Mouse (Mus musculus): ENCODE measurements around the gene Dnaaf5. TPM values are rescaled to one million over a fixed set of nuclear protein-coding genes. Genes with fewer than 3 reads are reported as not detected.

Gene Dnaaf5
- polyA plus RNA-seq, 1 experiment: 22.6 TPM

DNA sequence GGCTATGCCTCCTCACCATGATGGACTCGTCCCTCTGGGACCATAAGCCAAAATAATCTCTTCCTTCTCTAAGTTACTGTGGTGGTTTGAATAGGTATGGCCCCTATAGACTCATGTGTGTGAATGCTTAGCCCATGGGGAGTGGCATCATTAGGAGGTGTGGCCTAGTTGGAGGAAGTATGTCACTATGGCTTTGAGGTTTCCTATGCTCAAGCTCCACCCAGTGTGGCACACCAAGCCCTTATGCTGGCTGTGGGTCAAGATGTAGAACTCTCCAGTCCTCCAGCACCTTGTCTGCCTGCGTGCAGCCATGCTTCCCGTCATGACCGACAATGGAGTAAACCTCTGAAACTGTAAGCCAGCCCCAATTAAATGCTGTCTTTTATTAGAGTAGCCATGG is 4.3 kb upstream of the Dnaaf5 start:
- H3K9ac ChIP-seq (ENCODE audit: low read depth, poor library complexity, severe bottlenecking): no peak overlapping the region
- no peaks in the 10 kb centered on the region for H3K27me3 ChIP-seq (ENCODE audit: control insufficient read depth, insufficient read depth, low read length, poor library complexity, severe bottlenecking)
- no peak overlapping the region for H3K27ac ChIP-seq (ENCODE audit: insufficient read depth, low read length)
- no peak overlapping the region for H3K4me3 ChIP-seq (ENCODE audit: low read depth, low read length)
- no peaks in the 10 kb centered on the region for H3K4me1 ChIP-seq (ENCODE audit: control insufficient read depth, insufficient read depth, low read length)
- H3K9me3 ChIP-seq (replicated peaks; ENCODE audit: control insufficient read depth, insufficient read depth, low read length, poor library complexity, severe bottlenecking): no peaks in the 10 kb centered on the region
- TF ChIP-seq POLR2A (IDR thresholded peaks at IDR 0.05; ENCODE audit: insufficient read depth, low read length) (no peak), CTCF (IDR thresholded peaks at IDR 0.05; ENCODE audit: low read depth, low read length) (no peak), EP300 (IDR thresholded peaks at IDR 0.05; ENCODE audit: insufficient read depth, low read depth, low read length) (no peak)
- no peaks in the 10 kb centered on the region for H3K36me3 ChIP-seq (ENCODE audit: control insufficient read depth, insufficient read depth, low read length, poor library complexity, severe bottlenecking)

- TF ChIP-seq POLR2A (IDR thresholded peaks at IDR 0.05; ENCODE audit: insufficient read depth, low read length) (no peak), CTCF (IDR thresholded peaks at IDR 0.05; ENCODE audit: low read depth, low read length) (no peak), EP300 (IDR thresholded peaks at IDR 0.05; ENCODE audit: insufficient read depth, low read depth, low read length) (no peak)
- Histone ChIP-seq H3K4me3 (ENCODE audit: low read depth, low read length) (no peak overlapping the region), H3K27me3 (ENCODE audit: control insufficient read depth, insufficient read depth, low read length, poor library complexity, severe bottlenecking) (no peaks in the 10 kb centered on the region), H3K27ac (ENCODE audit: insufficient read depth, low read length) (no peak overlapping the region), H3K4me1 (ENCODE audit: control insufficient read depth, insufficient read depth, low read length) (no peaks in the 10 kb centered on the region), H3K9ac (ENCODE audit: low read depth, poor library complexity, severe bottlenecking) (no peak overlapping the region), H3K36me3 (ENCODE audit: control insufficient read depth, insufficient read depth, low read length, poor library complexity, severe bottlenecking) (no peaks in the 10 kb centered on the region), H3K9me3 (replicated peaks; ENCODE audit: control insufficient read depth, insufficient read depth, low read length, poor library complexity, severe bottlenecking) (no peaks in the 10 kb centered on the region)
Measured at GRCm38 (mm10) chr5:139146476-139147075, 3.4 kb upstream of the Dnaaf5 start.

DNA sequence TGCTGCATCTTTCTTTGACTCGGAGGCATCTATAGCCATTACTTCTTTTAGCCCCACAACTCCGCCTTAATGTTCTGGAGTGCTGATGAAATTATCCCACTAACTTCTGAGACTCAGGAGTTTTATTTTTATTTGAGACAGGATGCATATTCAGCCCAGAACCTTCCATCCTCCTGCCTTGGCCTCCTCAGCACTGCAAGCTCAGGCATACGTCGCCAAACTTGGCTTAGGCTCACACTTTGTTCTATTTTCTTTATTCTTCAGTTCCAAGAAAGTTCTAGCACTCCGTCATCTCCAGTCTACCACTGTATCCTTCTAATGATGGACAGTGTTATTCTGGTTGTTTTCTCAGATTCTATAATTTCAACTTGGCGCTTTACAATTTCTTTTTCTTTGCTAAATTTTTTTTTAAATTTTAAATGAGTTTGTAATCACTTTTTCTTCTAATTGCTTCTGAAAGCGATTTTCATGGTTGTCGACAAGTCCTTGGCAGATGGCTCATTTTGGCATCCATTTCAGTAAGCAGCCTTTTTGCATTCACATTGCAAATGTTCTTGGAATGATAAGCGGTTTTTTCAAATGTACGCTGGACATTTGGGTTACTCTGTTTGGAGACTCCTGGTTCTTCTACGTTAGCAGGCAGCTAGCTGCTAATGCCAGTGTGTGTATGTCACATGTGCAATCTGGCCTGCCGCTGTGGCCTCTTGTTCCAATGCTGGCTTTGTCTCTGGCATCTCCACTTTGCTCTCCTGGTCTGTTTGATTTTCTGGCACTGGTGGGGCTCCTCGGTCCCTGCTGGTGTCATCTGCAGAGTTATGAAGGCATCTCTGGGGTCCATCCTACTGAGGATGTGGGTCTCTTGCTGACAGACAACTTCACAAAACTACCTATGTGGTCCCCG is 2.6 kb upstream of the Dnaaf5 start:
- Histone ChIP-seq H3K4me1 (ENCODE audit: control insufficient read depth, insufficient read depth, low read length) (no peaks in the 10 kb centered on the region), H3K27ac (ENCODE audit: insufficient read depth, low read length) (no peak overlapping the region), H3K36me3 (ENCODE audit: control insufficient read depth, insufficient read depth, low read length, poor library complexity, severe bottlenecking) (no peaks in the 10 kb centered on the region), H3K9me3 (replicated peaks; ENCODE audit: control insufficient read depth, insufficient read depth, low read length, poor library complexity, severe bottlenecking) (no peaks in the 10 kb centered on the region), H3K9ac (ENCODE audit: low read depth, poor library complexity, severe bottlenecking) (no peak overlapping the region), H3K27me3 (ENCODE audit: control insufficient read depth, insufficient read depth, low read length, poor library complexity, severe bottlenecking) (no peaks in the 10 kb centered on the region), H3K4me3 (ENCODE audit: low read depth, low read length) (no peak overlapping the region)
- no peak for TF ChIP-seq EP300 (IDR thresholded peaks at IDR 0.05; ENCODE audit: insufficient read depth, low read depth, low read length)
- no peak for TF ChIP-seq POLR2A (IDR thresholded peaks at IDR 0.05; ENCODE audit: insufficient read depth, low read length)
- no peak for TF ChIP-seq CTCF (IDR thresholded peaks at IDR 0.05; ENCODE audit: low read depth, low read length)

GRCm38 (mm10) chr5:139149006-139149672 is 884 bp upstream of the Dnaaf5 start:
- H3K36me3 ChIP-seq (ENCODE audit: control insufficient read depth, insufficient read depth, low read length, poor library complexity, severe bottlenecking): peaks cover 3% of the 10 kb centered on the region; the same call in 1 of the 2 replicates
- TF ChIP-seq CTCF (IDR thresholded peaks at IDR 0.05; ENCODE audit: low read depth, low read length) (no peak), POLR2A (IDR thresholded peaks at IDR 0.05; ENCODE audit: insufficient read depth, low read length) (no peak), EP300 (IDR thresholded peaks at IDR 0.05; ENCODE audit: insufficient read depth, low read depth, low read length) (peak; percentile 24; the same call in 1 of the 2 replicates)
- peak overlapping the region; percentile 28; the same call in 1 of the 2 replicates for H3K27ac ChIP-seq (ENCODE audit: insufficient read depth, low read length)
- peak overlapping the region; percentile 3; the same call in 1 of the 2 replicates for H3K9ac ChIP-seq (ENCODE audit: low read depth, poor library complexity, severe bottlenecking)
- H3K27me3 ChIP-seq (ENCODE audit: control insufficient read depth, insufficient read depth, low read length, poor library complexity, severe bottlenecking): no peaks in the 10 kb centered on the region
- H3K4me1 ChIP-seq (ENCODE audit: control insufficient read depth, insufficient read depth, low read length): no peaks in the 10 kb centered on the region
- no peaks in the 10 kb centered on the region for H3K9me3 ChIP-seq (replicated peaks; ENCODE audit: control insufficient read depth, insufficient read depth, low read length, poor library complexity, severe bottlenecking)
- peak overlapping the region; percentile 59 for H3K4me3 ChIP-seq (ENCODE audit: low read depth, low read length)

- peaks cover 3% of the 10 kb centered on the region; the same call in 1 of the 2 replicates for H3K36me3 ChIP-seq (ENCODE audit: control insufficient read depth, insufficient read depth, low read length, poor library complexity, severe bottlenecking)
- peak overlapping the region; percentile 80 for H3K9ac ChIP-seq (ENCODE audit: low read depth, poor library complexity, severe bottlenecking)
- no peak overlapping the region for H3K27ac ChIP-seq (ENCODE audit: insufficient read depth, low read length)
- H3K4me3 ChIP-seq (ENCODE audit: low read depth, low read length): peak overlapping the region; percentile 66
- H3K27me3 ChIP-seq (ENCODE audit: control insufficient read depth, insufficient read depth, low read length, poor library complexity, severe bottlenecking): no peaks in the 10 kb centered on the region
- H3K4me1 ChIP-seq (ENCODE audit: control insufficient read depth, insufficient read depth, low read length): no peaks in the 10 kb centered on the region
- TF ChIP-seq EP300 (IDR thresholded peaks at IDR 0.05; ENCODE audit: insufficient read depth, low read depth, low read length) (no peak), POLR2A (IDR thresholded peaks at IDR 0.05; ENCODE audit: insufficient read depth, low read length) (no peak), CTCF (IDR thresholded peaks at IDR 0.05; ENCODE audit: low read depth, low read length) (no peak)
- no peaks in the 10 kb centered on the region for H3K9me3 ChIP-seq (replicated peaks; ENCODE audit: control insufficient read depth, insufficient read depth, low read length, poor library complexity, severe bottlenecking)
Measured at GRCm38 (mm10) chr5:139150603-139151031, 594 bp downstream of the Dnaaf5 start.

Measured in ES-Bruce4 (cell line).